26 mouse cellular contexts compared by ENCODE assay signal in genomic region chr13:29907995-29908394, GRCm38 (mm10). TPM values are rescaled to one million over a fixed set of nuclear protein-coding genes. Genes with fewer than 3 reads are reported as not detected.
DNase-seq lines count a peak whose midpoint lies in the region; ATAC-seq and TF ChIP-seq lines count a peak whose summit lies in the region.
"Had no signal": no experiment of that assay in that cellular context is flagged by ENCODE, and none has a peak within 500 bp of the region (broad histone marks: within the 10 kb centered on the region; RNA-seq: fewer than 3 reads in every experiment).

No protein-coding gene starts in this region.

- H3K79me2 ChIP-seq in CH12.LX (replicated peaks; ENCODE audit: control insufficient read depth, extremely low read depth, insufficient read depth, poor library complexity, severe bottlenecking): no peaks in the 10 kb centered on the region

- H3K4me1 ChIP-seq in embryonic facial prominence, embryonic 12.5 days: no peaks in the 10 kb centered on the region
- H3K4me1 ChIP-seq in embryonic facial prominence, embryonic 10.5 days: no peaks in the 10 kb centered on the region
- peaks cover 17 to 35% of the 10 kb centered on the region in 2 experiments for H3K4me1 ChIP-seq in CH12.LX (ENCODE audit: control insufficient read depth in 1 of 2, insufficient read depth in 2 of 2)
- H3K4me1 ChIP-seq in lung, adult 2 months (ENCODE audit: control insufficient read depth, insufficient read depth, low read length): no peaks in the 10 kb centered on the region
- no peaks in the 10 kb centered on the region for H3K4me1 ChIP-seq in forebrain, embryonic 14.5 days (ENCODE audit: control insufficient read depth, insufficient read depth, low read length)
- H3K4me1 ChIP-seq: embryonic facial prominence, embryonic 13.5 days; embryonic facial prominence, embryonic 15.5 days; forebrain, embryonic 10.5 days; forebrain, embryonic 13.5 days had no signal

- peaks cover 78% of the 10 kb centered on the region for H3K36me3 ChIP-seq in embryonic facial prominence, embryonic 12.5 days
- peaks cover 99% of the 10 kb centered on the region for H3K36me3 ChIP-seq in embryonic facial prominence, embryonic 10.5 days (replicated peaks)
- peaks cover 33 to 58% of the 10 kb centered on the region in 2 experiments for H3K36me3 ChIP-seq in CH12.LX (replicated peaks in 1 of 2; ENCODE audit: control insufficient read depth in 1 of 2, insufficient read depth in 1 of 2, low read length in 1 of 2)
- H3K36me3 ChIP-seq in forebrain, embryonic 14.5 days (ENCODE audit: control insufficient read depth, insufficient read depth, low read length): peaks cover 61% of the 10 kb centered on the region

- TF ChIP-seq CTCF in CH12.LX (conservative IDR thresholded peaks at IDR 0.05 in 1 of 2, IDR thresholded peaks at IDR 0.05 in 1 of 2; ENCODE audit: low read depth in 2 of 2, low read length in 2 of 2): no peak
- no peak for TF ChIP-seq CTCF in lung, adult 2 months (IDR thresholded peaks at IDR 0.05; ENCODE audit: insufficient read depth, low read length)

- peaks cover 9% of the 10 kb centered on the region for H3K9me3 ChIP-seq in embryonic facial prominence, embryonic 12.5 days
- H3K9me3 ChIP-seq in embryonic facial prominence, embryonic 10.5 days: peaks cover 21% of the 10 kb centered on the region
- H3K9me3 ChIP-seq in CH12.LX (replicated peaks; ENCODE audit: low read length): no peaks in the 10 kb centered on the region
- peaks cover 19% of the 10 kb centered on the region for H3K9me3 ChIP-seq in forebrain, embryonic 14.5 days (replicated peaks; ENCODE audit: control insufficient read depth, low read length)
- H3K9me3 ChIP-seq: embryonic facial prominence, embryonic 15.5 days had no signal

- ATAC-seq in embryonic facial prominence, embryonic 12.5 days (ENCODE audit: insufficient number of reproducible peaks, insufficient read depth, low FRiP score, low TSS enrichment): 0 out of 2 replicates have a peak, but pooled peaks have one; percentile 15
- ATAC-seq in forebrain, embryonic 14.5 days: no peak
- ATAC-seq: CD4-positive, CD25-positive, alpha-beta regulatory T cell, adult 4 months; forebrain, embryonic 13.5 days; forebrain, embryonic 16.5 days had no signal

- in situ Hi-C loops in CH12.LX (cut with MboI; ENCODE audit: low pct_ligation_motif_present, low pct_unique_long_range_greater_than_20kb, low sequenced_read_pairs): no loop called here

- H3K4me3 ChIP-seq in embryonic facial prominence, embryonic 12.5 days: no peak overlapping the region
- H3K4me3 ChIP-seq in embryonic facial prominence, embryonic 10.5 days: no peak overlapping the region
- H3K4me3 ChIP-seq in CH12.LX (replicated peaks in 1 of 3; ENCODE audit: low read depth in 2 of 3, low read length in 2 of 3, poor library complexity in 1 of 3): no peak overlapping the region
- H3K4me3 ChIP-seq in lung, adult 2 months (replicated peaks; ENCODE audit: extremely low read depth, low read depth, low read length): no peak overlapping the region
- H3K4me3 ChIP-seq in forebrain, embryonic 14.5 days (ENCODE audit: low read depth, low read length): no peak overlapping the region
- H3K4me3 ChIP-seq: embryonic facial prominence, embryonic 13.5 days; embryonic facial prominence, embryonic 15.5 days; erythroblast, embryonic 14.5 days; forebrain, embryonic 10.5 days; forebrain, embryonic 13.5 days had no signal

- peak; percentile 51 for TF ChIP-seq EP300 in CH12.LX (IDR thresholded peaks at IDR 0.05; ENCODE audit: low read length)

- H3K27ac ChIP-seq in embryonic facial prominence, embryonic 12.5 days: no peak overlapping the region
- no peak overlapping the region for H3K27ac ChIP-seq in embryonic facial prominence, embryonic 10.5 days (replicated peaks)
- no peak overlapping the region for H3K27ac ChIP-seq in CH12.LX (ENCODE audit: insufficient read depth, low read depth)
- no peak overlapping the region for H3K27ac ChIP-seq in forebrain, embryonic 14.5 days (ENCODE audit: low read depth, low read length)
- H3K27ac ChIP-seq: embryonic facial prominence, embryonic 13.5 days; embryonic facial prominence, embryonic 15.5 days; forebrain, embryonic 10.5 days; forebrain, embryonic 13.5 days had no signal

- dilution Hi-C loops in CH12.LX (cut with MboI; ENCODE audit: extremely low pct_ligation_motif_present, extremely low pct_unique_long_range_greater_than_20kb, low sequenced_read_pairs): no loop called here

- TF ChIP-seq POLR2A in CH12.LX (IDR thresholded peaks at IDR 0.05; ENCODE audit: low read depth, low read length): no peak
- TF ChIP-seq POLR2A in lung, adult 2 months (IDR thresholded peaks at IDR 0.05; ENCODE audit: borderline replicate concordance, extremely low read depth, low read depth, low read length): no peak

- H3K27me3 ChIP-seq in embryonic facial prominence, embryonic 12.5 days: no peaks in the 10 kb centered on the region
- H3K27me3 ChIP-seq in embryonic facial prominence, embryonic 10.5 days (replicated peaks; ENCODE audit: low read depth, poor library complexity, severe bottlenecking): no peaks in the 10 kb centered on the region
- H3K27me3 ChIP-seq in CH12.LX (replicated peaks): no peaks in the 10 kb centered on the region
- no peaks in the 10 kb centered on the region for H3K27me3 ChIP-seq in forebrain, embryonic 14.5 days (replicated peaks; ENCODE audit: control insufficient read depth, insufficient read depth, low read length)
- H3K27me3 ChIP-seq: embryonic facial prominence, embryonic 13.5 days; embryonic facial prominence, embryonic 15.5 days; forebrain, embryonic 13.5 days had no signal

- no peak overlapping the region for H3K4me2 ChIP-seq in embryonic facial prominence, embryonic 12.5 days (replicated peaks)
- no peak overlapping the region for H3K4me2 ChIP-seq in CH12.LX (ENCODE audit: insufficient read depth, low read depth, poor library complexity, severe bottlenecking)
- H3K4me2 ChIP-seq in forebrain, embryonic 14.5 days (ENCODE audit: low read length): no peak overlapping the region
- H3K4me2 ChIP-seq: embryonic facial prominence, embryonic 13.5 days; embryonic facial prominence, embryonic 15.5 days; forebrain, embryonic 13.5 days had no signal

- H3K9ac ChIP-seq in embryonic facial prominence, embryonic 12.5 days: no peak overlapping the region
- no peak overlapping the region for H3K9ac ChIP-seq in CH12.LX (ENCODE audit: insufficient read depth, low read depth)
- H3K9ac ChIP-seq in forebrain, embryonic 14.5 days (ENCODE audit: low read length): no peak overlapping the region
- H3K9ac ChIP-seq: embryonic facial prominence, embryonic 13.5 days; embryonic facial prominence, embryonic 15.5 days; forebrain, embryonic 13.5 days had no signal

- TF ChIP-seq RAD21 in CH12.LX (IDR thresholded peaks at IDR 0.05; ENCODE audit: low read depth, low read length): no peak

- 93% methylated on average over 9 of the region's 9 CpGs for WGBS in embryonic facial prominence, embryonic 12.5 days
- WGBS in embryonic facial prominence, embryonic 10.5 days: 96% methylated on average over 9 of the region's 9 CpGs
- WGBS in lung, adult 2 months: 95% methylated on average over 9 of the region's 9 CpGs
- WGBS in forebrain, embryonic 14.5 days: 97% methylated on average over 9 of the region's 9 CpGs

- no peak for DNase-seq in embryonic facial prominence, embryonic 10.5 days (ENCODE audit: low spot score)
- DNase-seq in heart, adult 11 months: peak; percentile 64
- DNase-seq in heart, adult 9 months (ENCODE audit: low spot score in 2 of 2): no peak
- DNase-seq in CH12.LX (ENCODE audit: extremely low read depth) (peak; percentile 24), ZHBTc4 (ENCODE audit: low read depth, low spot score) (peak; percentile 18)
- DNase-seq in lung, adult 2 months: no peak
- DNase-seq in forebrain, embryonic 14.5 days (ENCODE audit: low spot score): no peak
- DNase-seq: adrenal gland, adult 2 months; adrenal gland, postnatal 10 days; adrenal gland, postnatal 25 days; B cell, adult 2 months; cerebellum, adult 11 months; cerebellum, adult 18-20 months; cerebellum, adult 8-10 months; cerebellum, adult 9-11 months; cerebellum, postnatal 14 days; cerebellum, postnatal 36 days; embryo, embryonic 11 days had no signal

TF ChIP-seq in CH12.LX, 34 proteins besides CTCF, POLR2A, EP300 and RAD21:
- TF ChIP-seq MEF2A (IDR thresholded peaks at IDR 0.05; ENCODE audit: borderline replicate concordance, low read depth, low read length) (0 out of 2 replicates have a peak, but pooled peaks have one; percentile 14), ZKSCAN1 (IDR thresholded peaks at IDR 0.05; ENCODE audit: borderline replicate concordance, low read depth, low read length) (peak; percentile 89), NELFE (IDR thresholded peaks at IDR 0.05; ENCODE audit: low read depth, low read length) (no peak), BHLHE40 (IDR thresholded peaks at IDR 0.05; ENCODE audit: low read depth, low read length) (0 out of 2 replicates have a peak, but pooled peaks have one; percentile 9), CHD2 (IDR thresholded peaks at IDR 0.05; ENCODE audit: low read length) (0 out of 2 replicates have a peak, but pooled peaks have one; percentile 39), ELF1 (IDR thresholded peaks at IDR 0.05; ENCODE audit: low read depth, low read length) (no peak)

RNA-seq across cellular contexts. Expression of gene Cdkal1, which starts 52.5 kb away (rescaled TPM):
- 42.7 and 44.0 TPM in 2 replicates for polyA plus RNA-seq in embryonic facial prominence, embryonic 12.5 days (2016; fragmentation: Nextera tagmentation; extraction: Ambion mirVana)
- polyA plus RNA-seq in embryonic facial prominence, embryonic 10.5 days (2016; fragmentation: Nextera tagmentation; extraction: Ambion mirVana): 33.8 and 35.2 TPM in 2 replicates
- total RNA-seq in CH12.LX (2012; rRNA removed) (9.5 and 11.3 TPM in 2 replicates), CH12.LX (2014; rRNA removed) (8.7 and 13.3 TPM in 2 replicates)
- polyA plus RNA-seq in CH12.LX (2012; ENCODE audit: insufficient read length, low read depth): 13.7 and 14.9 TPM in 2 replicates
- polyA plus RNA-seq in lung, adult 2 months (2012; rRNA removed): 1.4 and 2.6 TPM in 2 replicates
- polyA plus RNA-seq in forebrain, embryonic 14.5 days (2014; fragmentation: Nextera tagmentation; extraction: Ambion mirVana): 23.9 and 32.1 TPM in 2 replicates

Comparison
In these comparisons a context has a peak if more than half of its experiments do, and no peak if none do; other contexts are left out.
1. DNase-seq: peak in heart, adult 11 months (single experiment), CH12.LX (single experiment) and ZHBTc4 (single experiment); none in embryonic facial prominence, embryonic 10.5 days (single experiment), heart, adult 9 months (0 of 2), lung, adult 2 months (single experiment) and forebrain, embryonic 14.5 days (single experiment).